Mouse (Mus musculus) forebrain, embryonic 11.5 days (tissue): ENCODE data around the gene Nudt21. TPM values are rescaled to one million over a fixed set of nuclear protein-coding genes. Genes with fewer than 3 reads are reported as not detected.

Source experiments
- ATAC-seq: fragments of 200-750 bp; cut with Nextera tagmentation; replicated peaks from 2 replicates; pipeline ENCODE4 v1.8.0; 2017; ENCODE audit warnings: moderate TSS enrichment; ENCODE audit not compliant: low FRiP score
- DNase-seq: peaks from one replicate; pipeline ENCODE4 v3.0.0-alpha.2; 2017; ENCODE audit warnings: low spot score
- H3K27ac ChIP-seq: fragments of 300-500 bp; sonication (generic); 2 replicates; pipeline ENCODE4 v1.5.1; 2014; ENCODE audit warnings: low read depth, low read length
- H3K27me3 ChIP-seq: fragments of 300-500 bp; sonication (generic); 2 replicates; pipeline ENCODE4 v1.6.1; 2014; ENCODE audit warnings: mild to moderate bottlenecking, low read length, mixed read lengths; ENCODE audit not compliant: control insufficient read depth, insufficient read depth
- H3K36me3 ChIP-seq: fragments of 300-500 bp; sonication (generic); 2 replicates; pipeline ENCODE4 v1.6.1; 2014; ENCODE audit warnings: mild to moderate bottlenecking, low read length, moderate library complexity, mixed read lengths; ENCODE audit not compliant: control insufficient read depth, insufficient read depth
- H3K4me1 ChIP-seq: fragments of 300-500 bp; sonication (generic); replicated peaks from 2 replicates; pipeline ENCODE4 v1.6.1; 2014; ENCODE audit warnings: low read length, mixed read lengths; ENCODE audit not compliant: control insufficient read depth, insufficient read depth
- H3K4me2 ChIP-seq: fragments of 300-500 bp; sonication (generic); 2 replicates; pipeline ENCODE4 v1.6.1; 2014; ENCODE audit warnings: low read depth, mild to moderate bottlenecking, low read length, moderate library complexity, mixed read lengths; ENCODE audit not compliant: severe bottlenecking
- H3K4me3 ChIP-seq: fragments of 300-500 bp; sonication (generic); 2 replicates; pipeline ENCODE4 v1.5.1; 2014; ENCODE audit warnings: low read depth, low read length
- H3K9ac ChIP-seq: fragments of 300-500 bp; sonication (generic); 2 replicates; pipeline ENCODE4 v1.6.1; 2014; ENCODE audit warnings: low read length
- H3K9me3 ChIP-seq: fragments of 300-500 bp; sonication (generic); 2 replicates; pipeline ENCODE4 v1.6.1; 2016; ENCODE audit warnings: low read length, mixed read lengths; ENCODE audit not compliant: control insufficient read depth
- WGBS: fragments of 180-500 bp; shearing (Covaris S2); extraction: QIAGEN DNeasy Blood & Tissue Kit; methylation state at CpG from one replicate; pipeline ENCODE4 v1.1.7; 2014; 5-methylcytosine and 5-hydroxymethylcytosine counted together
- polyA plus RNA-seq: library from polyadenylated mRNA; unstranded; fragments of >200 nt; fragmentation: Nextera tagmentation; extraction: Ambion mirVana; gene quantifications from 2 replicates; pipeline ENCODE4 v1.2.1, GENCODE M21; 2014

The Nudt21 gene
- polyA plus RNA-seq, 1 experiment from 2014 or later = 201 TPM

- Histone ChIP-seq H3K9ac (no peak overlapping the region), H3K27ac (no peak overlapping the region), H3K36me3 (peaks cover 6% of the 10 kb centered on the region; the same call in 1 of the 2 replicates), H3K4me2 (no peak overlapping the region), H3K9me3 (no peaks in the 10 kb centered on the region), H3K27me3 (no peaks in the 10 kb centered on the region), H3K4me1 (no peaks in the 10 kb centered on the region), H3K4me3 (no peak overlapping the region)
- no peak for DNase-seq
- no peak for ATAC-seq
- 92% methylated on average over 10 of the region's 10 CpGs for WGBS
Observed at GRCm38 (mm10) chr8:93971451-93971850, 65.4 kb downstream of the Nudt21 start.

DNA sequence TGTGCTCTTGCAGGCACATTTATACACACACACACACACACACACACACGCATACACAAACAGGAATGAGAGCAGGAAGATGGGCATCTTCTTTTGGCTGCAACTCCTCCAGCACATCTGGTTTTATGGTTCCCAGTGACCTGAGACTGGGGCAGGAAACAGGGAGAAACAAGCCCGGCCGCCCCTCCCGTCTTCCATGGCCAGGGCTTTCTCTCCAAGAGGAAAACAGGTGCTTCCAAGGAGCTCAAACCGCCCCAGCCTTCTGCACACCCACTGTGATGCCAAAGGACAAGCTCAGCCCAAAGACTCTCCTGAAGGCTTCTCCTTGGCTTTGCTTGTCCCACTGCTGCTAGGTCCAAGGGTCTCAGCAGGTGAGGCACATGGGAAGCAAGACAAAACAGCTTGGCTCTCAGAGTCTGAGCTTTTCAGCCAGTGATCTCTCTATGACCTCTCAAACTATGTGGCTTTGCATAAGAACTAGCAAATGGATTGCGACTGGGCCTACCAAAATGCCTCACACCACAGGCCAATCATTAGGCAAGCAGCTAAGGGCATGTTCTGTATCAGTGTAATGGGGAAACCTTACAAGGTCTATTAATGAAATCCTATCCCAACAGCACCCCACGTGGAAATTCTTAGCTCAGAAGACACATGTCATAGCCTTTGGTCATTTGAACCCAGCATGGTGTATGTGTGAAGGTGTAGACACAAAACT is 67.0 kb downstream of the Nudt21 start:
- Histone ChIP-seq H3K9ac (no peak overlapping the region), H3K4me1 (no peaks in the 10 kb centered on the region), H3K27ac (no peak overlapping the region), H3K9me3 (no peaks in the 10 kb centered on the region), H3K4me2 (no peak overlapping the region), H3K36me3 (peaks cover 3% of the 10 kb centered on the region; the same call in 1 of the 2 replicates), H3K4me3 (no peak overlapping the region), H3K27me3 (no peaks in the 10 kb centered on the region)
- DNase-seq = peak; percentile 51
- WGBS = 76% methylated on average over 7 of the region's 7 CpGs
- no peak for ATAC-seq

DNA sequence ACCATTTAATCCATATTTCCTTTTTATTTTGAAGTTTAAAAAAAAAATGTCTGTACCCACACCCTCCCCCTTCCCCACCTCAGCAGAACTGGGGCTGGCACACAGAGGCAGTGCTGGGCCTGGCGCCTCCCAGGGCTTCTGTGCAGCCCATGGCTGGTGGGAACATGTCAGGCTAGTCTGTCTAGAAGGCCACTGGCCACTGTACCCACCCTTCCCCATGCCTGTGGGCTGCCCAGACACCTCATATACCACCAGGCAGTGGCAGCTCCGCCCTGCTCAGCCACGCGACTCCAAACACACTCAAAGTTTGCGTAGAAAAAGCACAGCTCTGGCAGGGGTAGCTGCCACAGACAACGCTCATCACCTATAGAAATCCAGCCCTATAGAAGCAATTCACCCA is 68.5 kb downstream of the Nudt21 start:
- Histone ChIP-seq H3K27me3 (no peaks in the 10 kb centered on the region), H3K4me2 (no peak overlapping the region), H3K36me3 (peaks cover 3% of the 10 kb centered on the region; the same call in 1 of the 2 replicates), H3K4me1 (no peaks in the 10 kb centered on the region), H3K27ac (no peak overlapping the region), H3K4me3 (no peak overlapping the region), H3K9ac (no peak overlapping the region), H3K9me3 (no peaks in the 10 kb centered on the region)
- WGBS = 80% methylated on average over 6 of the region's 6 CpGs
- no peak for ATAC-seq
- DNase-seq = peak; percentile 50

Other genes with a start within 250 kb of the Nudt21 start
- gene Gnao1, start 227.1 kb downstream of the Nudt21 start, polyA plus RNA-seq = 45.5 and 48.2 TPM in 2 replicates
- gene Amfr, start 24.2 kb downstream of the Nudt21 start, polyA plus RNA-seq = 60.5 and 65.3 TPM in 2 replicates
- gene Ogfod1, start 167 bp upstream of the Nudt21 start, polyA plus RNA-seq = 16.3 and 18.7 TPM in 2 replicates
- 23.3 and 23.8 TPM in 2 replicates for gene Bbs2, start 61.9 kb upstream of the Nudt21 start, polyA plus RNA-seq
- gene Mt4, start 100.2 kb upstream of the Nudt21 start, polyA plus RNA-seq = not detected in 2 replicates
- gene Mt3, start 115.6 kb upstream of the Nudt21 start, polyA plus RNA-seq = 43.6 and 52.3 TPM in 2 replicates
- 36.5 and 39.0 TPM in 2 replicates for gene Mt2, start 135.6 kb upstream of the Nudt21 start, polyA plus RNA-seq
- 109 and 120 TPM in 2 replicates for gene Mt1, start 142.1 kb upstream of the Nudt21 start, polyA plus RNA-seq
- 135 and 143 TPM in 2 replicates for gene Nup93, start 177.5 kb upstream of the Nudt21 start, polyA plus RNA-seq